8 mouse cellular contexts compared by ENCODE assay signal in genomic region chr10:75589129-75589528, GRCm38 (mm10). TPM values are rescaled to one million over a fixed set of nuclear protein-coding genes. Genes with fewer than 3 reads are reported as not detected.
DNase-seq lines count a peak whose midpoint lies in the region; ATAC-seq and TF ChIP-seq lines count a peak whose summit lies in the region.

Ggt5 (plus strand) TSS chr10:75589340.

- ATAC-seq in hindbrain, embryonic 12.5 days (ENCODE audit: low FRiP score) = no peak
- ATAC-seq in limb, embryonic 15.5 days (ENCODE audit: insufficient number of reproducible peaks, low FRiP score, low TSS enrichment, low read depth) = no peak

- no peak for TF ChIP-seq CTCF in gastrocnemius, adult 2 months (IDR thresholded peaks at IDR 0.05)

- H3K9ac ChIP-seq in hindbrain, embryonic 12.5 days = 0 out of 2 replicates have a peak within 1 kb of the TSS, but pooled peaks have one; percentile 13
- no peak within 1 kb of the TSS for H3K9ac ChIP-seq in limb, embryonic 15.5 days

- peak; percentile 27 for DNase-seq in embryo, embryonic 10 days (ENCODE audit: low spot score)
- no peak for DNase-seq in embryo, embryonic 9.5 days (ENCODE audit: extremely low spot score)
- DNase-seq in MN1 (ENCODE audit: low spot score) = peak; percentile 83
- DNase-seq in gastrocnemius, adult 2 months = peak; percentile 75
- peak; percentile 42 for DNase-seq in ovary, postnatal 36 days (ENCODE audit: low spot score)
- DNase-seq in cerebellum, adult 11 months = no peak

- no peak within 1 kb of the TSS for H3K4me2 ChIP-seq in hindbrain, embryonic 12.5 days (replicated peaks)
- H3K4me2 ChIP-seq in limb, embryonic 15.5 days = peak within 1 kb of the TSS; percentile 15

- peaks cover 11% of the 10 kb centered on the region for H3K4me1 ChIP-seq in hindbrain, embryonic 12.5 days
- peaks cover 33% of the 10 kb centered on the region for H3K4me1 ChIP-seq in limb, embryonic 15.5 days

- H3K9me3 ChIP-seq in hindbrain, embryonic 12.5 days (replicated peaks) = no peaks in the 10 kb centered on the region
- H3K9me3 ChIP-seq in limb, embryonic 15.5 days = no peaks in the 10 kb centered on the region

- H3K27me3 ChIP-seq in hindbrain, embryonic 12.5 days = peaks cover 17% of the 10 kb centered on the region
- no peaks in the 10 kb centered on the region; the same call in 1 of the 2 replicates for H3K27me3 ChIP-seq in limb, embryonic 15.5 days

- peak within 1 kb of the TSS; percentile 68 for H3K4me3 ChIP-seq in gastrocnemius, adult 2 months
- peak within 1 kb of the TSS; percentile 2; the same call in 1 of the 2 replicates for H3K4me3 ChIP-seq in hindbrain, embryonic 12.5 days
- H3K4me3 ChIP-seq in limb, embryonic 15.5 days = peak within 1 kb of the TSS; percentile 2; the same call in 1 of the 2 replicates

- H3K27ac ChIP-seq in gastrocnemius, adult 2 months = peak within 1 kb of the TSS; percentile 84
- H3K27ac ChIP-seq in hindbrain, embryonic 12.5 days = peak within 1 kb of the TSS; percentile 55
- H3K27ac ChIP-seq in limb, embryonic 15.5 days = peak within 1 kb of the TSS; percentile 38; the same call in 1 of the 2 replicates

- intact Hi-C loops in gastrocnemius, adult 2 months (cut with DNase I) = loop anchor here (5.0 to 10.0 kb wide), 2 partner anchors 118 to 366 kb away; partner anchors contain the start of gene Gm5134

- 39% methylated on average over 5 of the region's 5 CpGs for WGBS in hindbrain, embryonic 12.5 days
- WGBS in limb, embryonic 15.5 days = 15% methylated on average over 5 of the region's 5 CpGs

- H3K36me3 ChIP-seq in hindbrain, embryonic 12.5 days = no peaks in the 10 kb centered on the region
- no peaks in the 10 kb centered on the region for H3K36me3 ChIP-seq in limb, embryonic 15.5 days

RNA-seq across cellular contexts. Expression of gene Ggt5, which starts in this region (rescaled TPM):
- 1 to 10 TPM; 2.9 to 4.6 TPM for total RNA-seq in gastrocnemius, adult 2 months (2021)
- polyA plus RNA-seq in hindbrain, embryonic 12.5 days (2016; fragmentation: Nextera tagmentation; extraction: Ambion mirVana) = 1.1 and 2.1 TPM in 2 replicates
- polyA plus RNA-seq in limb, embryonic 15.5 days (2015; fragmentation: Nextera tagmentation; extraction: Ambion mirVana) = 1.6 and 2.9 TPM in 2 replicates

Comparison
In these comparisons a context has a peak if more than half of its experiments do, and no peak if none do; other contexts are left out.
1. DNase-seq: peak in embryo, embryonic 10 days (single experiment), MN1 (single experiment), gastrocnemius, adult 2 months (single experiment) and ovary, postnatal 36 days (single experiment); none in embryo, embryonic 9.5 days (single experiment) and cerebellum, adult 11 months (single experiment).
2. H3K4me3 ChIP-seq: peak in every context shown above with its lines; median percentile 68 in gastrocnemius, adult 2 months; 2 in hindbrain, embryonic 12.5 days; 2 in limb, embryonic 15.5 days.
3. Peak in every context shown above with its lines, with median percentiles within 50 percentile points of each other: H3K27ac ChIP-seq.